Mouse (Mus musculus): ENCODE measurements around the gene Srrd. TPM values are rescaled to one million over a fixed set of nuclear protein-coding genes. Genes with fewer than 3 reads are reported as not detected.

Srrd gene
- total RNA-seq, 2 experiments from 2014 or later = 22.6 to 24.8 TPM

GRCm38 (mm10) chr5:112364184-112364797 lies 21.5 kb upstream of the Srrd start:
- intact Hi-C loops (cut with DNase I) = loop anchor here (10.0 kb wide), 1 partner anchor 61 kb away; no protein-coding TSS in a partner anchor

DNA sequence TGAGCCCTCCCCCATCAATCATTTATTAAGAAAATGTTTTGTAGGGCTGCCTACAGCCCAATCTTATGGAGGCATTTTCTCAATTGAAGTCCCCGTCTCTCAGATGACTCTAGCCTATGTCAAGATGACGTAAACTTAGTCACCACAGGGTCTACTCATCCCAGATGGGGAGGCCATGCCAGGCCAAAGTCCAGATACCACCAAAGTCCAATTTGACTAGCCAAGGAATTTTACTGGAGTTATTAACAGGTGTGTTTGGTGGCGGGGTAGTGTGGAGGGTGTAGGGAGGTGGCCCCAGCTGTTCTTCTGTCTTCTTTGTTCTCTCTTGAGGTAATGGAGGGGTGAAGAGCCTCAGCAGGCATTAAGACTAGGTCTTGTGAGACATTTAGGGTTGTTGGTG lies 17.2 kb upstream of the Srrd start:
- intact Hi-C loops (cut with DNase I) = loop anchor here (10.0 kb wide), 1 partner anchor 65 kb away; no protein-coding TSS in a partner anchor
- no peak for DNase-seq (ENCODE audit: low spot score in 2 of 2)

More at GRCm38 (mm10) chr5:112364184-112364797, 21.5 kb upstream of the Srrd start:
- DNase-seq (ENCODE audit: low spot score in 2 of 2) = no peak

- no peak for DNase-seq (ENCODE audit: low spot score in 2 of 2)
- intact Hi-C loops (cut with DNase I) = no loop called here
Observed at GRCm38 (mm10) chr5:112359520-112359919, 16.7 kb upstream of the Srrd start.

DNA sequence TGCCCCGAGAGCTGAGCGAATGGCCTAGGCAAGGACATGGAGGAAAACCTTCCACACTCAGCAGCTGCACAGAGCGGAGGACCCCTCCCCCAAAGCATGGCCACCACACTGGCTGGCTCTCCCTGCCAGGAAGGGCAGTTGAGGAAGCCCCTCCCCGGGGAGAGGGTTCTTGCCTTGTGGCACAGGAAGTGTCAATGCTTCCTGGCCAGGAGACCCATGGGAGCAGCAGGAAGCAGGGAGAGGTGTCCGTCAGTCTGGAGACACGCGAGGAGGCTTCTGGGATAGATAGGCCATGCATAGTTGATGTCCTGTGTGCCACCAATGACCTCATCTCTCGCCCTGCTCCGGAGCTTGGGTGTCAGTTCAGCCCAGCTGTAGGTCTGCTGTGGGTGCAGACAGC lies 13.5 kb upstream of the Srrd start:
- intact Hi-C loops (cut with DNase I) = no loop called here
- no peak for DNase-seq (ENCODE audit: low spot score in 2 of 2)

- no peak for DNase-seq (ENCODE audit: low spot score in 2 of 2)
- intact Hi-C loops (cut with DNase I) = no loop called here
Observed at GRCm38 (mm10) chr5:112355910-112356309, 13.1 kb upstream of the Srrd start, which contains the start of gene Gm6583. Gene Gm6583, minus strand, starts transcription at chr5:112356033.

DNA sequence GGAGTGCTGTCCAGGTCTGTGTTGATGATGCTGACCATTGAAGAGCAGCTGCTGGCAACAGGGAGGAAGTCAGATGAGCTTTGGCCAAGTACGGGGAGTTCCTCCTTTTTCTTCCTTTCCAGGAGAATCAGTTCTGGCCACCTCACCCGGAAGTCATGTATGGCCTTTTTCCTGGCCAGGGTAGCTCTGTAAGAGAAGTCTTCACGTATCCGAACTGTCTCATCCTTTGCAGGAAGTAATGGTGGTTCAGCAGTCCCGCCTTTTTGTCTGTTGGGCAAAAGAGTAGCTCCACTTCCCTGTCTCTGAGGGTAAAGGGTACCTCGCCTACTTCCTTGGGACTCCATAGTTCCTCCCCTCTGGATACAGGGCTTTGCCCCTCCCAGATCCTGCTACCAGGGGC lies 12.7 kb upstream of the Srrd start:
- no peak for DNase-seq (ENCODE audit: low spot score in 2 of 2)
- intact Hi-C loops (cut with DNase I) = no loop called here

GRCm38 (mm10) chr5:112349169-112349568 lies 6.3 kb upstream of the Srrd start:
- DNase-seq (ENCODE audit: low spot score in 2 of 2) = no peak
- intact Hi-C loops (cut with DNase I) = no loop called here

GRCm38 (mm10) chr5:112346211-112346965 lies 3.5 kb upstream of the Srrd start:
- no peak for DNase-seq (ENCODE audit: low spot score in 2 of 2)
- intact Hi-C loops (cut with DNase I) = no loop called here

DNA sequence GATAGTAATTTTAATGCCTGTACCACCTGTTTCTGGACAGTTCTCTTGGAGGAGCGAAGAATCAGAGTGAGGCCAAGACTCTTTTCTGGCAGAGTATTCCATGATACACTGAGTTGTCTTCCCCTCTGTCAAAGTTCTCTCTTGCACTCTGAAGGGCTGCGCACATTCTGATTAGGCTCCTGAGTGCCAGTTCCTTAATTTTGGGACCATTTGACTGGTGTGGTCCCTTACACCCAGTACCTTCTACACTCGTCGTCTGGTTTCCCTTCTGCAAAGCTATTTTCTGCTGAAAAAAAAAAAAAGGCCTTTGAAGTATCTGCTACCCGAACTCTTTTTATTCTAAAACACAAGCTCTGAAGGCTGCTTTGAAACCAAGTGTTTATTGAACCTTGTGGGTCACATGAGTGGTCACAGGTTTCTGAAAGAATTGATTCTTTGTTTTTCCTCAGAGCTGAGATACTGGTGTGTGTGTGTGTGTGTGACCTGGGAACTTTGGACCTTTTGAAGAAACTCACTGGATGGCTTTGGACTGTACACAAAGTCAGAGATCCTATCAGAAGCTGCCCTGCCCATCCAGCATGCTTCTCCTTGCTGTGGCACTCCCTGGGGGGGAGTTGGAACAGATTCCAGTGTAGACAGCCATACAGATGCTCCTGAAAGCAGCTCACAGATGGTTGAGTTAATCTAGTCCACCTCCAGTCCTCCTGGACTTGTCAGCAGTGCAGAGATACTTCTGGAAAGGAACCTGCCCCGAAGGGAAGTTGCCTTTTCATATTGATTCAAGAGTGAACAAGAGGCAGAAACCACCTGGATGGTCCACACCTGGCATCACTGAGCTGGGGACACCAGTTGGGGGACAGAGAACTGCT lies 1.5 kb upstream of the Srrd start:
- intact Hi-C loops (cut with DNase I) = loop anchor here (1.0 to 5.0 kb wide), 2 partner anchors 50 to 83 kb away; partner anchors contain the start of gene Asphd2
- peak; percentile 40 to 94 for DNase-seq (ENCODE audit: low spot score in 2 of 2)

- intact Hi-C loops (cut with DNase I) = loop anchor here (1.0 to 5.0 kb wide), 2 partner anchors 17 to 84 kb away; partner anchors contain the start of gene Tfip11
- DNase-seq (ENCODE audit: low spot score in 2 of 2) = peak; percentile 25 to 42
Observed at GRCm38 (mm10) chr5:112343205-112343595, 360 bp upstream of the Srrd start.

GRCm38 (mm10) chr5:112339215-112339614 lies 3.6 kb downstream of the Srrd start:
- DNase-seq (ENCODE audit: low spot score in 2 of 2) = no peak
- intact Hi-C loops (cut with DNase I) = no loop called here

DNA sequence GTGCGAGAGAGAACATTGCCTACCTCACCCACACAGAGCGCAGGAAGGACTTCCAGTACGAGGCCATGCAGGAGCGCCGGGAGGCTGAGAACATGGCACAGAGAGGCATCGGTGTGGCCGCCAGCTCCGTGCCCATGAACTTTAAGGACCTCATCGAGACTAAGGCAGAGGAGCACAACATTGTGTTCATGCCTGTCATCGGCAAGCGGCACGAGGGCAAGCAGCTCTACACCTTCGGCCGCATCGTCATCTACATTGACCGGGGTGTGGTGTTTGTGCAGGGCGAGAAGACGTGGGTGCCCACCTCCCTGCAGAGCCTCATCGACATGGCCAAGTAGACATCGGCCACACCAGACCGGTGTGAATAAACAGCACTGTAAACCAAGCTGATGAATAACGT lies 5.8 kb downstream of the Srrd start:
- intact Hi-C loops (cut with DNase I) = no loop called here
- DNase-seq (ENCODE audit: low spot score in 2 of 2) = no peak

DNA sequence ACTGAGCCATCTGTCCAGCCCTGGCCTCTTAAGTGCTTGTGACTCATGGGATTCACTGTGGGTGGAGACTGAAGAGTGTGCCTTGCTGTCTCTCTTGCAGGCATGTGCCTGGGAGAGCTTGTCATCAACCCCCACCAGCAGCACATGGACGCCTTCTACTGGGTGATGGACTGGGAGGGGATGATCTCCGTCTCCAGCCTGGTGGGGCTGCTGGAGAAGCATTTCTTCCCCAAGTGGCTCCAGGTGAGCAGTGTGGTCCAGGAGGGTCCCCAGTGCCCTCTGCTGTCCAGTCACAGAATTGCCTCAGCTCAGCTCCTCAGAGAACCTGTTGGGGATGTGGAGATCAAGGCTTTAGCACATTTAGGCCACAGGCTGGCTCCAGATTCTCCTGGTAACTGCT lies 7.4 kb downstream of the Srrd start:
- intact Hi-C loops (cut with DNase I) = loop anchor here (2.0 kb wide), 1 partner anchor 95 kb away; no protein-coding TSS in a partner anchor
- DNase-seq (ENCODE audit: low spot score in 2 of 2) = peak in 1 of 2 experiments; percentile 54

DNA sequence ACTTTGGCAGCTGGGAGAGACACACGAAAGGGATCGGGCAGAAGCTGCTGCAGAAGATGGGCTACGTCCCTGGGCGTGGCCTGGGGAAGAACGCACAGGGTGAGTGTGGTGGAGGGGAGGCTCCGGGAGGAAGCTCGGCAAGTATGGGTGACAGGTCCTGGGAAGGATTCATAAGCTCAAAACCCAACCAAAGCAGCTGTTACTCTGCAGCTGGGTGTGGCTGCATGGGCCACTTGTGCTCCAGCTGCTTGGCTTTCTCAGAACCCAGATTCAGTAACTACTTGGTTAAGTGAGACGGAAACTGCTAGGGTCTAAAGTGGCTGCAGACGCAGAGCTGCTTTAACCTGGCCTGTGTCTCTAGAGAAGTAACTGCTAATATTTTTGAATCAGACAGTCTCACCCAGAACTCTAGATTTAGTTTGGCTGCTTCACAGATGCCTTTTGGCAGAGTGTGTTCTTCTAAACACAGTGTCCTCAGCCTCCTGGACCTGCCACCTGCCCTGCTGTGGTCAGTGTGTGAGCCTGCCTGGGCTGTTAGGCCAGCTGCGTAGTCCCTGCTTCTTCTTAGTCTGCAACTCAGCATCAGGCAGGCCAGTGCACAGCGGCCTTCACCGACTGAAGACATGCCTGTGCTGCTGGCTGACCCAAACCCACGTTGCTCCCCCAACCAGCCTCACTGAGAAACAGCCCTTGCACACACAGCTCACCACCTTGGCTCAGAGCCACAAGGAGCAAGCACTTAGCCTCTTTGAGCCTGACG lies 12.9 kb downstream of the Srrd start:
- no peak for DNase-seq (ENCODE audit: low spot score in 2 of 2)
- intact Hi-C loops (cut with DNase I) = no loop called here

- no peak for DNase-seq (ENCODE audit: low spot score in 2 of 2)
- intact Hi-C loops (cut with DNase I) = loop anchor here (2.0 kb wide), 2 partner anchors 51 to 87 kb away; partner anchors contain the start of gene Tpst2
Observed at GRCm38 (mm10) chr5:112327854-112328253, 15.0 kb downstream of the Srrd start.

DNA sequence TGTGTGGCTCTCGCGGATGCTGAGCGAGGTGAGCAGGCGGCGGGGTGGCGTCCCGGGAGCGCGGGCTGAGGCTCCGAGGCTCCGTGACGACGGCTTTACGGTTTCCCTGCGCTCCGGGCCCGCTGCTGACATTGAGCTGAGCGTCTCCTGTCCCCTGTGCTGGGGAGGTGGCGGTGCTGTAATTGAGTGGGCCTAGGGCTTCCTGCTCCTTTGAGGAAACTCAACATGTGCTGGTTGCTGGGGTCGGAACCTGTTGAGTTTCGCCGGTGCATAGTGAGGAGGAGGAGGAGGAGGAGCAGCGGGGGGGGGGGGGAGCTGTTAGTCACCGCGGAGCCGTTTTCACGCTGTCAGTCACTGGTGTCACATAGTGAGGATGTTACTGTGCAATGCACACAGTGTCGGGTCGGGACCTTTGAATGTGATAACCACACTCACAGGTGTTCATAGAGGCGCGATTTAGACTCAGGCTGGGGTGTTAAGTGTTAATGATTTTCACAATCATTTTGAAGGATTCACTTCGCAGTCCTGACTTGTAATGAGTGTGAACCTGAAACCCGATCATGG lies 16.3 kb downstream of the Srrd start:
- no peak for DNase-seq (ENCODE audit: low spot score in 2 of 2)
- intact Hi-C loops (cut with DNase I) = loop anchor here (1.0 to 2.0 kb wide), 3 partner anchors 17 to 86 kb away; partner anchors contain the start of genes Hps4, Srrd and Tpst2

DNA sequence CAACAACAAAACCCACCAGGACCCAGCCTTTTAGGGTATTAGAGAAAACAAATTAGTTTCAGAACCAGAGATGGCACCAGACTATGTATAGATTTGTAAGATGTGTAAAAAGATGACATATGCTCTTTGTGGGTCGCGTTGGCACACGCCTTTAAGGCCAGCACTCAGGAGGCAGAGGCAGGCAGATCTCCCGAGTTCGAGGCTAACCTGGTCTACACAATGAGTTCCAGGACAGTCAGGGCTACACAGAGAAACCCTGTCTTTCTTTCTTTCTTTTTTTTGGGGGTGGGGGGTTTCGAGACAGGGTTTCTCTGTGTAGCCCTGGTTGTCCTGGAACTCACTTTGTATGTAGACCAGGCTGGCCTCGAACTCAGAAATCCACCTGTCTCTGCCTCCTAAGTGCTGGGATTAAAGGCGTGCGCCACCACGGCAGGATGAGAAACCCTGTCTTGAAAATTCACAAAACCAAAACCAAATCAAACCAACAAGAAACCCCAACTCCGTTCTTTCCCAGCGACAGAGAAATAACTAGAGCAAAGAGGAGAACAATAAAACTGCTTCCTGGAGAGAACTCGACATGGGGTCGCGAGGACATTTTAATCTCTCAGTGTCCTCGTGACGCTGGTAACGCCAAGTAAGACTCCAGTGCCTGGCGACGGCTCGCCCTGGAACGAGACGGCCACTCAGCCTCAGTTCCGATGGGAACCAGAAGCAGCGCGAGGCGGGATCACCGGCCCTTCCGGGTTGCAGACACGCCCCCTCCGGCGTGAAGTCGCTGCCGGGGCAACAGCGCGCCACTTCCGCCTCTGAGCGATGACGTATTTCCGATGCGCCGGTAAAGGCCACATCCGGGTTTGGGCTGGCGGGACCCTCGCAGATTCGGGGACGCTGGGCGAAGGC lies 17.0 kb downstream of the Srrd start, which contains the start of gene Tfip11:
TSS of gene Tfip11 (plus strand) at position 813 of the 900 bp plus-strand sequence.
- DNase-seq (ENCODE audit: low spot score in 2 of 2) = peak; percentile 96 to 98
- intact Hi-C loops (cut with DNase I) = loop anchor here (1.0 to 2.0 kb wide), 3 partner anchors 18 to 85 kb away; partner anchors contain the start of genes Hps4, Srrd and Tpst2

All from left cerebral cortex, postnatal 25 days (tissue).